Mouse (Mus musculus): Measurements from ENCODE around the gene Snx30. TPM values are rescaled to one million over a fixed set of nuclear protein-coding genes. Genes with fewer than 3 reads are reported as not detected.

Snx30 gene
- total RNA-seq, 4 experiments from 2014 or later = 2.9 to 4.5 (median 3.8) TPM

DNA sequence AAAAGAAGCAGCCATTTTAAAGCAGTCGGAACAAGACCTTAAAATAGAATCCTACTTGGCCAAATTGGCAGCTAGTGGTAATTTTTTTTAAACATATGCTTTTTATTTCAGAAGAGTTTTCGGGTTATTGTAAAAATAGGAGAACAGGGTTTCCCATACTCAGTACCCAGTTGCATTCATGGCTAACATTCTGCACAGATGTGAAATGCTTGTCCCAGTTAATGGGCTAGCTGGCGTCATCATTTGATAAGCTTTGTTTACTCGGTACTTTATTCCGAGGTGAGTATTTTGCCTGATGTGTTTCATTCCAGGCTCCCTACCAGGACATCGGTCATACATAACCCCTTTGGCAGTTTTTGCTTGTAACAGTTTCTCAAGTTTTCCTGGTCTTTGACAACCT, 64.8 kb downstream of the Snx30 start:
- no peak for DNase-seq (ENCODE audit: low spot score in 2 of 2)

GRCm38 (mm10) chr4:59870859-59871591, 65.4 kb downstream of the Snx30 start:
- peak; percentile 70 to 72 for DNase-seq (ENCODE audit: low spot score in 2 of 2)

GRCm38 (mm10) chr4:59873240-59873639, 67.6 kb downstream of the Snx30 start:
- no peak for DNase-seq (ENCODE audit: low spot score in 2 of 2)

GRCm38 (mm10) chr4:59873830-59874229, 68.2 kb downstream of the Snx30 start:
- DNase-seq (ENCODE audit: low spot score in 2 of 2) = no peak

GRCm38 (mm10) chr4:59876570-59876969, 70.9 kb downstream of the Snx30 start:
- no peak for DNase-seq (ENCODE audit: low spot score in 2 of 2)

GRCm38 (mm10) chr4:59877025-59877424, 71.4 kb downstream of the Snx30 start:
- DNase-seq (ENCODE audit: low spot score in 2 of 2) = no peak

- no peak for DNase-seq (ENCODE audit: low spot score in 2 of 2)
These were observed 73.0 kb downstream of the Snx30 start for GRCm38 (mm10) chr4:59878595-59878994.

DNA sequence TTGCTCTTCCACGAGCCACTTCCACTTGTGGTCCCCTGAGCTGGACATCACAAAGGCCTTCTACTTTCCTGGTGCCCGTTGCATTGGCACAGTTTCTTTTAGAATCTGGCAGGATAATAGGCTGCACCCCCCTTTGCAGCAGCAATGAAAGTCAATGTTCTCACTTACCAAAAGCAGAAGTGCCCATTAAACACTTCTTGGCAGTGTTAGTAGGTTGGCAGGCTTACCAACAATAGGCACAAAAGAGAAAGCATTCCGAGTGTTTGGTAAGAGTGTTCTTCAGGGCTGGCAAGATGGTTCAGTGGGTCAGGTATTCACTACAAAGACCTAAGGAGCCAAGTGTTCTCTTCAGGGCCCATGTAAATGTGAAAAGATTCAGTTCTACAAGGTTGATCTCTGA, 73.8 kb downstream of the Snx30 start:
- DNase-seq (ENCODE audit: low spot score in 2 of 2) = no peak

- DNase-seq (ENCODE audit: low spot score in 2 of 2) = no peak
These were observed 75.1 kb downstream of the Snx30 start for GRCm38 (mm10) chr4:59880725-59881124.

GRCm38 (mm10) chr4:59881210-59881609, 75.6 kb downstream of the Snx30 start:
- DNase-seq (ENCODE audit: low spot score in 2 of 2) = no peak

DNA sequence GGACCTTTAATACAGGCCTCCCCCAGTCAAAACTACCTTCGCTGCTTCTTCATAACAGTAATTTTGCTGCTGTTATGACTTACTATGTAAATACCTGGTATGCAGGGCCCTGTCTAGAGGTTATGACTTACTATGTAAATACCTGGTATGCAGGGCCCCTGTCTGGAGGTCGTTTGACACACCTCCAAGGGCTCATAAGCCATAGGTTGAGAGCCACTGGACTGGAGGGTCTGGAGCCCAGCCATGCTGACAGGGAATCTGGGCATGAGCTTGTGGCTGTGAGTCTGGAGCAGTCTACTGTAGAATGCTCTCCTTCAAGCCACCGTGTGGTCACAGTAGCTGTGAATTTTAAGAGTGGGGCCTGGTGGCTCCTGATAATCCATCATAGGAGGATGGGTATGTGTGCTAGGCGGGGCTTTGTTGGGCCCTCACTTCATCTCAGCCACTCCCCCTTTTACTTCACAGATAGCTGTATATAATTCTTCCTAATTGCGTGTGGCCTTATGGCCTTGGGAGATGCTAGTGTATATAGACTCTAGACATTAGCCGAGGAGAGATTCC, 78.6 kb downstream of the Snx30 start:
- no peak for DNase-seq (ENCODE audit: low spot score in 2 of 2)

DNA sequence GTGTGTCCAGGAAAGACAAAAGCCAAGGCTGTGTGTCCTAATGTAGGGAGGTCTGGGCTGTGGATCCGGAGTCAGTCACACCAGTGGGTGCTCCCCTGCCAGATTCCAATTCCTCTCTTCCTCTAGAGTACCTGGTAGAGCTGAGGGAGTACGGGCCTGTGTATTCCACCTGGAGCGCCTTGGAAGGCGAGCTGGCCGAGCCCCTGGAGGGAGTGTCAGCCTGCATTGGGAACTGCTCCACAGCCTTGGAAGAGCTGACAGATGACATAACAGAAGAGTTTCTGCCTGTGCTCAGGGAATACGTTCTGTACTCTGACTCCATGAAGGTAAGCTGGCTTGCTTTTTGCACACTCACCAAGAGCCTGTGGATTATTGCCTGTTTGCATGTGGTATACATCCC, 80.6 kb downstream of the Snx30 start:
- no peak for DNase-seq (ENCODE audit: low spot score in 2 of 2)

DNA sequence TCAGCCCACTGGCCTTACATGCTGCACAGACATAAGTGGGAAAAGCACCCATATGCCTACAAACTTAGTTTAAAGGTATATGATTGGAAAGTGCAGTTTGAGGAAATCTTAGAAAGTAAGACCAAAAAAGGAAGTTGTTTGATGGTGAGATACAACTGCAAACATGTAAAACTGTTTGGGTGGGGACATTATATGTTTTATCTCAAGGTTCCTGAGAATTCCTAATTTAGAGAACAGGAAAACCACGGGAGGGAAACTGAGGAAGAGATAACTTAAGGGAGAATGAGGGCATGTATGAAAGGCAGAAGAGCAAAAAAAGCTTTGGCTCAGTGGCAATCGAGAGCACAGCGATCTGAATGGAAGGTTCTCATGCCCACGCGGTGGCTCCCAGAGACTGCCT, 81.4 kb downstream of the Snx30 start:
- DNase-seq (ENCODE audit: low spot score in 2 of 2) = no peak

- no peak for DNase-seq (ENCODE audit: low spot score in 2 of 2)
These were observed 82.4 kb downstream of the Snx30 start for GRCm38 (mm10) chr4:59888014-59888413.

DNA sequence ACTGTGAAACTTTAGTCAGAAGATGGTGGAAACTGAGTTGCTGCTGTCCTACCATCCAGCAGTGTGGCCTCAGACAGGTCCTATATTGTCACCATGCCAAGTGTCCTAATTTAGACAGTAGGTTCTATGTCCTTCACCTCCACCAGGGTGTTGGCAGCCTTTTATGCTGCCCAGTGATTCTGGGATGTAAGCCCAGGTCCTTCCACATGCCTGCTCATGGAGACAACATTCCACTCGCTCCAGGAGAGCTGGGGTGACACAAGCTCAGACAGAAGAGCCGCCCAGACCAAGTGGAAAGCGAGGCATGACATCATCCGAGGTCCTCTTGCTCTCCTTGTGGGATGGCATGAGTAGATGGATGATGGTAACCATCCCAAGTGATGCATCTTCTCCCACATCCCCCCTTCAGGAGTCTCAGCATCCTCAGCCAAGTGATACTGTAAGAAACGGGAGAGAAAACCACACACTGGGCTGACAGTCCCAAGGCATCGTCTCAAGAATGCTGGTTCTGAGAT, 84.5 kb downstream of the Snx30 start:
- DNase-seq (ENCODE audit: low spot score in 2 of 2) = peak in 1 of 2 experiments; percentile 32

- no peak for DNase-seq (ENCODE audit: low spot score in 2 of 2)
These were observed 86.2 kb downstream of the Snx30 start for GRCm38 (mm10) chr4:59891723-59892416.

GRCm38 (mm10) chr4:59892731-59893130, 87.1 kb downstream of the Snx30 start:
- DNase-seq (ENCODE audit: low spot score in 2 of 2) = no peak

GRCm38 (mm10) chr4:59894415-59894814, 88.8 kb downstream of the Snx30 start:
- no peak for DNase-seq (ENCODE audit: low spot score in 2 of 2)

GRCm38 (mm10) chr4:59894977-59895575, 89.4 kb downstream of the Snx30 start:
- no peak for DNase-seq (ENCODE audit: low spot score in 2 of 2)

DNA sequence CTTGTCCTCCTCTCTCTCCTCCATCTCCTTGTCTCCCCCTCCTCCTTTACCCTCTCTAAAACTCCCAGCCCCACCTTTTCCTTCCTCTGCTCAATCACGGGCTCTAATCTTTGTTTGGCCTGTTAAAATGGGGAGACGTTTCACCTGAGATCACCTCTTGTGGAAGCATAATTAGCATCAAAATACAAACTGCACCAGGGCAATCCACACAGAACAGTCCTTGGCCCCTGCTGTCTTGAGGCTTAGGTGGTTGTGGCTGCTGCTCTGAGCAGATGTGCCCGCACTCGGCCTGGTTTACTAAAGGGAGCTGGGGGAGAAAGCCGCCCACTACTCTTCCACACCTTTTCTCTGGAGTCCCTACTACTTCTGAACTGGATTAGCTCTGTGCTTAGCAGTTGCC, 90.4 kb downstream of the Snx30 start:
- DNase-seq (ENCODE audit: low spot score in 2 of 2) = no peak

DNA sequence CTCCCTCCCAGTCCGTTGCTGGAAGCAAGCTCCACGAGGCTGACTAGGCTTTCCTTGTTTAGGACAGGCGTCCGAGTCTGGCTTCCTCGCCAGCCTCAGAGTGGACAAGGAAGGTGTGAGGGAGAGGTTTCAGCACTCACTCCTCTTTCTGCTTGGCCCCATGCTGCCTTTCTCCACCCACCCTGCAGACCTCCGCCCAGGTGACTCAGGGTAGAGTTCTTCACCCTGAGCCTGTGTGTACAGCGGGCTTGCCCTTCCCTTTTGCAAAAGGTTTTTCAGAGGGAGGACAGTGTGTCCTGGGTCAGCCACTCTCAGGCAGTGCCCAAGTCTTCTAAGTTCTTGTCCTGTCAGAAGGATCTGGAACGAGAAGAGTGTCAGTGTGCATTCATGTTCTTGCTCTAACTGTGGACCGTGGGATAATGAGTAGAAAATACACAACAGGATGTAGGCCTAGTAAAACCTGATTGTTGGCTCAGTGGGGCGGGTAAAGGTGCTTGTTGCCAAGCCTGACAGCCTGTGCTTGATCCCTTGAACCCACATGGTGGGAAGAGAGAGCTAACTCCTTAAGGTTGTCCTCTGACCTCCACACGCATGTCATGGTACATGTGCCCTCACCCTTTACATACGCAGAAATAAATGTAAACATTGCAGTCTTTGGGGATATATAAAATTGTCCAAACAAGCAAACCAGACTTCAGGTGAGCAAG, 92.3 kb downstream of the Snx30 start:
- DNase-seq (ENCODE audit: low spot score in 2 of 2) = no peak

Data from gastrocnemius, adult 8-10 months (tissue).